Mouse (Mus musculus): ENCODE measurements around the gene Galk2. TPM values are rescaled to one million over a fixed set of nuclear protein-coding genes. Genes with fewer than 3 reads are reported as not detected.

Gene Galk2
- total RNA-seq, 1 experiment from 2014 or later: 27.2 TPM

Other genes starting within 250 kb of the Galk2 start
- 18.2 and 18.5 TPM in 2 replicates for gene Cep152, start 234.0 kb upstream of the Galk2 start, total RNA-seq (2017)
- gene Eid1, start 186.0 kb upstream of the Galk2 start, total RNA-seq (2017): 124 and 149 TPM in 2 replicates
- 0.96 TPM in 1 of 2 replicates, not detected in the other for gene Shc4, start 135.0 kb upstream of the Galk2 start, total RNA-seq (2017)
- gene Secisbp2l, start 76.2 kb upstream of the Galk2 start, total RNA-seq (2017): 15.7 and 19.7 TPM in 2 replicates
- 204 and 241 TPM in 2 replicates for gene Cops2, start within 50 bp of the Galk2 start, total RNA-seq (2017)
- gene Fgf7, start 175.5 kb downstream of the Galk2 start, total RNA-seq (2017): not detected in 2 replicates